Mouse (Mus musculus): Measurements from ENCODE around the gene Dcakd.
A peak's percentile ranks its signal among the peaks of the same experiment; 100 is the strongest.

The Dcakd gene

GRCm38 (mm10) chr11:103043982-103044381 lies 15.8 kb upstream of the Dcakd start:
- DNase-seq: no peak

- no peak for DNase-seq
Measured at GRCm38 (mm10) chr11:103042828-103043227, 14.7 kb upstream of the Dcakd start.

GRCm38 (mm10) chr11:103038037-103038436 lies 9.9 kb upstream of the Dcakd start:
- no peak for DNase-seq

GRCm38 (mm10) chr11:103036881-103037465 lies 8.8 kb upstream of the Dcakd start:
- no peak for DNase-seq

GRCm38 (mm10) chr11:103035007-103035406 lies 6.9 kb upstream of the Dcakd start:
- no peak for DNase-seq

- no peak for DNase-seq
Measured at GRCm38 (mm10) chr11:103033030-103033429, 4.9 kb upstream of the Dcakd start.

GRCm38 (mm10) chr11:103027570-103028175 lies 460 bp downstream of the Dcakd start:
- DNase-seq: no peak

GRCm38 (mm10) chr11:103026901-103027300 lies 1.2 kb downstream of the Dcakd start:
- no peak for DNase-seq

- no peak for DNase-seq
Measured at GRCm38 (mm10) chr11:103023974-103024373, 4.2 kb downstream of the Dcakd start.

GRCm38 (mm10) chr11:103020713-103021335 lies 7.3 kb downstream of the Dcakd start:
- DNase-seq: peak in 1 of 2 experiments; percentile 46

GRCm38 (mm10) chr11:103019325-103019724 lies 8.8 kb downstream of the Dcakd start:
- DNase-seq: no peak

- no peak for DNase-seq
Measured at GRCm38 (mm10) chr11:103018860-103019259, 9.3 kb downstream of the Dcakd start.

GRCm38 (mm10) chr11:103017661-103018060 lies 10.5 kb downstream of the Dcakd start:
- no peak for DNase-seq

GRCm38 (mm10) chr11:103016930-103017329 lies 11.2 kb downstream of the Dcakd start:
- peak; percentile 99 to 100 for DNase-seq

- DNase-seq: no peak
Measured at GRCm38 (mm10) chr11:103015881-103016825, 12.0 kb downstream of the Dcakd start.

- DNase-seq: no peak
Measured at GRCm38 (mm10) chr11:103011206-103011497, 17.0 kb downstream of the Dcakd start.

- DNase-seq: no peak
Measured at GRCm38 (mm10) chr11:103010454-103011205, 17.5 kb downstream of the Dcakd start.

- DNase-seq: peak in 1 of 2 experiments; percentile 71
Measured at GRCm38 (mm10) chr11:103009208-103009607, 18.9 kb downstream of the Dcakd start.

GRCm38 (mm10) chr11:103008558-103008957 lies 19.6 kb downstream of the Dcakd start:
- DNase-seq: no peak

- DNase-seq: no peak
Measured at GRCm38 (mm10) chr11:103007001-103007340, 21.2 kb downstream of the Dcakd start.

GRCm38 (mm10) chr11:103006286-103007000 lies 21.7 kb downstream of the Dcakd start:
- peak in 1 of 2 experiments; percentile 21 for DNase-seq
